Mouse (Mus musculus): Measurements from ENCODE around the gene 4833439L19Rik. TPM values are rescaled to one million over a fixed set of nuclear protein-coding genes. Genes with fewer than 3 reads are reported as not detected.

Gene 4833439L19Rik
- total RNA-seq, 1 experiment: 52.8 TPM

DNA sequence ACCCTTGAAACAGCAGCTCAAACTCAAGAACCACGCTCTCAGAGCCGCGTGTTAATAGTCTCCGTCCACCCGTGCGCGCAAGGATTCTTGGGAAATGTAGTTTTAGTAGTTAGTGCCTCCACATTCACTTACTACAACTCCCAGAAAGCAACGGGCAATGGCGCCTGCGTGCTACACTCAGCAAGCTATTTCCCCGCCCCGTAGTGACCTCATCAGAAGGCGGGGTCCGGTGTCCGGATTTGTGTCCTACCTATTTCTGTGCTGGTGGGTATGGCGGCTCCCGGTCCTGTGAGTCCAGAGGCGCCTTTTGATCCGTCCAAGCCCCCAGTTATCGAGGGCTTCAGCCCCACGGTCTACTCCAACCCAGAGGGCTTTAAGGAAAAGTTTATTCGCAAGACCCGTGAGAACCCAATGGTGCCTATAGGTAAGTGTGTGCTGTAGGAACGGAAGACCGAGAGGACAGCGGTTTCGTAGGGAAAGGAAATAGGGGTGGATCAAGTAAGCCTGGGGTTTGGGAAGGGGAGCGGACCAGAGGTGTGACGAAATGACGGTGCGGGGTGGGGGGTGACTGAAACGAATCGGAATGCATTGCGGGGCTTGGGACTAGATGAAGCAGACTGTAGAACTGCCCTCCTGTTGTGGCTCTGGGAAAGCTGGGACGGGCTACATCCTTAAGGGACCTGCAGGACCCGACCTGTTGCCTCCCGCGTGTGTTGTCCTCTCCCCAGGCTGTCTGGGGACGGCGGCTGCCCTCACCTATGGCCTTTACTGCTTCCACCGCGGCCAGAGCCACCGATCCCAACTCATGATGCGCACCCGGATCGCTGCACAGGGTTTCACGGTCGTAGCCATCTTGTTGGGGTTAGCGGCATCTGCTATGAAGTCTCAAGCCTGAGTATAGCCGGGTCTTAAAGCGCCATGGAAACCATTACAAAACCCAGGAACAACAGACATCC lies 25.0 kb upstream of the 4833439L19Rik start, which contains the start of the genes Nop16 and Higd2a:
Gene Nop16, minus strand, starts transcription at position 95 of the 956 bp plus-strand sequence.
Gene Higd2a, plus strand, starts transcription at position 212 of the 956 bp plus-strand sequence.
- Histone ChIP-seq H3K36me3 (ENCODE audit: control insufficient read depth, insufficient read depth, low read length, poor library complexity, severe bottlenecking) (peaks cover 19% of the 10 kb centered on the region), H3K4me1 (ENCODE audit: control insufficient read depth in 2 of 2, insufficient read depth in 2 of 2, low read length in 2 of 2, poor library complexity in 1 of 2) (peaks cover 0 to 2% of the 10 kb centered on the region in 2 experiments; a peak in 1 of 4 replicates), H3K9ac (ENCODE audit: insufficient read depth, low read depth, low read length, poor library complexity, severe bottlenecking) (peak within 1 kb of the TSS; percentile 94), H3K27ac (ENCODE audit: insufficient read depth, low read depth, low read length, poor library complexity, severe bottlenecking) (peak within 1 kb of the TSS; percentile 75), H3K4me3 (ENCODE audit: insufficient read depth in 1 of 2, low read depth in 1 of 2, low read length in 2 of 2, poor library complexity in 1 of 2, severe bottlenecking in 1 of 2) (peak within 1 kb of the TSS; percentile 82 to 89), H3K9me3 (ENCODE audit: control insufficient read depth, insufficient read depth, low read depth, low read length) (no peaks in the 10 kb centered on the region)
- peak; percentile 99 for DNase-seq (ENCODE audit: low read depth, low spot score)
- TF ChIP-seq CHD2 (IDR thresholded peaks at IDR 0.05; ENCODE audit: low read depth, low read length): peak; percentile 50
- TF ChIP-seq ZNF384 (IDR thresholded peaks at IDR 0.05; ENCODE audit: low read depth, low read length): no peak
- TF ChIP-seq HCFC1 (IDR thresholded peaks at IDR 0.05; ENCODE audit: borderline replicate concordance, insufficient read depth, low read length): peak; percentile 92
- no peak for TF ChIP-seq MAFK (IDR thresholded peaks at IDR 0.05; ENCODE audit: insufficient read depth, low read depth, low read length)
- TF ChIP-seq ZC3H11A (IDR thresholded peaks at IDR 0.05; ENCODE audit: borderline replicate concordance, low read depth, low read length): no peak
- in situ Hi-C loops (cut with MboI; ENCODE audit: low sequenced_read_pairs in 2 of 2, unreplicated experiment in 2 of 2): no loop called here

- Histone ChIP-seq H3K9ac (ENCODE audit: insufficient read depth, low read depth, low read length, poor library complexity, severe bottlenecking) (peak overlapping the region; percentile 94), H3K36me3 (ENCODE audit: control insufficient read depth, insufficient read depth, low read length, poor library complexity, severe bottlenecking) (peaks cover 26% of the 10 kb centered on the region), H3K9me3 (ENCODE audit: control insufficient read depth, insufficient read depth, low read depth, low read length) (no peaks in the 10 kb centered on the region), H3K27ac (ENCODE audit: insufficient read depth, low read depth, low read length, poor library complexity, severe bottlenecking) (peak overlapping the region; percentile 75; the same call in 1 of the 2 replicates), H3K4me3 (ENCODE audit: insufficient read depth in 1 of 2, low read depth in 1 of 2, low read length in 2 of 2, poor library complexity in 1 of 2, severe bottlenecking in 1 of 2) (peak overlapping the region; percentile 82 to 89), H3K4me1 (ENCODE audit: control insufficient read depth in 2 of 2, insufficient read depth in 2 of 2, low read length in 2 of 2, poor library complexity in 1 of 2) (peaks cover 0 to 2% of the 10 kb centered on the region in 2 experiments; a peak in 1 of 4 replicates)
- in situ Hi-C loops (cut with MboI; ENCODE audit: low sequenced_read_pairs in 2 of 2, unreplicated experiment in 2 of 2): no loop called here
- TF ChIP-seq ZNF384 (IDR thresholded peaks at IDR 0.05; ENCODE audit: low read depth, low read length) (no peak), ZC3H11A (IDR thresholded peaks at IDR 0.05; ENCODE audit: borderline replicate concordance, low read depth, low read length) (no peak), MAFK (IDR thresholded peaks at IDR 0.05; ENCODE audit: insufficient read depth, low read depth, low read length) (no peak), HCFC1 (IDR thresholded peaks at IDR 0.05; ENCODE audit: borderline replicate concordance, insufficient read depth, low read length) (no peak), CHD2 (IDR thresholded peaks at IDR 0.05; ENCODE audit: low read depth, low read length) (no peak)
- DNase-seq (ENCODE audit: low read depth, low spot score): no peak
These were observed 24.3 kb upstream of the 4833439L19Rik start for GRCm38 (mm10) chr13:54589414-54589995.

DNA sequence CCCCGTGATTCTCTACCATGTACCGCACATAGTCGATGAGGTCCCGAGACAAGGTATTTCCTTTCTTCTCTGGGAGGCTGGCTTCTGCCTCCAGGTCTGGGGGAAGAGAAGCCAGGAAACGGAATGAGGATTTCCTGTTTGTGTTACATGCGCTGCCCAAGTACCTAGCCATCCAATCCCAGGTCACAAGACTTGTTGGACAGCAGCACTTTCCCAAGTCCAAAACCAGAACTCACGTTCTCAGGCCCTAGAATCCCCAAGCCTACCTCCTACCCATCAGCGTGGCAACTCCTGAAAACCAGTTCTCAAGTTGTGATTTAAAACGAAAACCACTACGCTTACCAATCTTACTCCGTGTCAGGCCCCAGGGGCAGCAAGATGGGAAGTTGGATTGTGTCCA lies 20.6 kb upstream of the 4833439L19Rik start:
- in situ Hi-C loops (cut with MboI; ENCODE audit: low sequenced_read_pairs in 2 of 2, unreplicated experiment in 2 of 2): no loop called here
- peaks cover 0 to 4% of the 10 kb centered on the region in 2 experiments; a peak in 1 of 4 replicates for H3K4me1 ChIP-seq (ENCODE audit: control insufficient read depth in 2 of 2, insufficient read depth in 2 of 2, low read length in 2 of 2, poor library complexity in 1 of 2)
- no peak overlapping the region for H3K27ac ChIP-seq (ENCODE audit: insufficient read depth, low read depth, low read length, poor library complexity, severe bottlenecking)
- H3K36me3 ChIP-seq (ENCODE audit: control insufficient read depth, insufficient read depth, low read length, poor library complexity, severe bottlenecking): peaks cover 42% of the 10 kb centered on the region
- no peak for TF ChIP-seq ZNF384 (IDR thresholded peaks at IDR 0.05; ENCODE audit: low read depth, low read length)
- TF ChIP-seq MAFK (IDR thresholded peaks at IDR 0.05; ENCODE audit: insufficient read depth, low read depth, low read length): no peak
- no peak for TF ChIP-seq HCFC1 (IDR thresholded peaks at IDR 0.05; ENCODE audit: borderline replicate concordance, insufficient read depth, low read length)
- TF ChIP-seq ZC3H11A (IDR thresholded peaks at IDR 0.05; ENCODE audit: borderline replicate concordance, low read depth, low read length): no peak
- no peak for TF ChIP-seq CHD2 (IDR thresholded peaks at IDR 0.05; ENCODE audit: low read depth, low read length)
- H3K4me3 ChIP-seq (ENCODE audit: insufficient read depth in 1 of 2, low read depth in 1 of 2, low read length in 2 of 2, poor library complexity in 1 of 2, severe bottlenecking in 1 of 2): no peak overlapping the region
- H3K9me3 ChIP-seq (ENCODE audit: control insufficient read depth, insufficient read depth, low read depth, low read length): no peaks in the 10 kb centered on the region
- H3K9ac ChIP-seq (ENCODE audit: insufficient read depth, low read depth, low read length, poor library complexity, severe bottlenecking): no peak overlapping the region
- DNase-seq (ENCODE audit: low read depth, low spot score): no peak

DNA sequence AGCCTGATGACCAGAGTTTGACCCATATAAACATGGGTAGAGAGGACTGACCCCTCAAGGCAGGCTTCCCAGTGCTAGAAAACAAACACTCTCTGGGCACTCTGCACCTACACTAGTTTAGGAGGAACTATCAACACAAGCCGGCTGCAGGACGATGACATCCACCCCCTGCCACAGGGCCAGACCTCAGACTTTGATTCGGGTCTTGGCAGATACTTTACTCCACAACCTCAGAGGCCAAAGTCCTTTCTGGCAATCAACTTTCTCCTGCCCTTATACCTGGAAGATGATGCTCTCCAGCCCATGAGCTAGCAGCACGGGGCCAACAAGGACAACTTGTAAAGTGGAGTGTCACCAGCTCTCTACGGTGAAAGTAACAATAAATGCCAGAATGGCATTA lies 17.6 kb upstream of the 4833439L19Rik start:
- H3K4me3 ChIP-seq (ENCODE audit: insufficient read depth in 1 of 2, low read depth in 1 of 2, low read length in 2 of 2, poor library complexity in 1 of 2, severe bottlenecking in 1 of 2): no peak overlapping the region
- in situ Hi-C loops (cut with MboI; ENCODE audit: low sequenced_read_pairs in 2 of 2, unreplicated experiment in 2 of 2): no loop called here

More for the DNA sequence above, 17.6 kb upstream of the 4833439L19Rik start:
- no peak overlapping the region for H3K27ac ChIP-seq (ENCODE audit: insufficient read depth, low read depth, low read length, poor library complexity, severe bottlenecking)
- H3K9me3 ChIP-seq (ENCODE audit: control insufficient read depth, insufficient read depth, low read depth, low read length): no peaks in the 10 kb centered on the region
- no peak for DNase-seq (ENCODE audit: low read depth, low spot score)
- TF ChIP-seq CHD2 (IDR thresholded peaks at IDR 0.05; ENCODE audit: low read depth, low read length) (no peak), MAFK (IDR thresholded peaks at IDR 0.05; ENCODE audit: insufficient read depth, low read depth, low read length) (no peak), ZC3H11A (IDR thresholded peaks at IDR 0.05; ENCODE audit: borderline replicate concordance, low read depth, low read length) (no peak), ZNF384 (IDR thresholded peaks at IDR 0.05; ENCODE audit: low read depth, low read length) (no peak), HCFC1 (IDR thresholded peaks at IDR 0.05; ENCODE audit: borderline replicate concordance, insufficient read depth, low read length) (no peak)
- peaks cover 42% of the 10 kb centered on the region for H3K36me3 ChIP-seq (ENCODE audit: control insufficient read depth, insufficient read depth, low read length, poor library complexity, severe bottlenecking)
- peaks cover 0 to 6% of the 10 kb centered on the region in 2 experiments; a peak in 1 of 4 replicates for H3K4me1 ChIP-seq (ENCODE audit: control insufficient read depth in 2 of 2, insufficient read depth in 2 of 2, low read length in 2 of 2, poor library complexity in 1 of 2)
- no peak overlapping the region for H3K9ac ChIP-seq (ENCODE audit: insufficient read depth, low read depth, low read length, poor library complexity, severe bottlenecking)
